Comparison of ENCODE assay signal across 10 mouse cellular contexts in the genomic region with DNA sequence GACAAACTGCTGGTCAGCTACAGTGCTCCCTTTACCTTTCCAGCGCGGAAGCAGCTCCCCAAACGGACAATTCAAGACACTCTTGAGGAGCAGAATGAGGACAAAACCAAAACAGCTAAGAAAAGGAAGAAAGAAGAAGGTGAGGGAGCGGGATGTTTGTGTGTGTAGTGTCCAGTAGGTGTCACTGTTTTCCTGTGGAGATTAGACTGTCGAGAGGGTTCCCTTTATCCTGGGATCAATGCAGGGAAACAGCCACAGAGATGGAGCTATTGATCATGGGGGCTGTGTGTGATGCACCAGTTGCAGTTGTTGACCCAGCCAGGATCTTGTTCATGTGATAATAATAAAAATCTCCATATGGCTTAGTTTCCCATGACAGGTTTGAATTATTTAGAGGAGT. TPM values are rescaled to one million over a fixed set of nuclear protein-coding genes. Genes with fewer than 3 reads are reported as not detected.
DNase-seq lines count a peak whose midpoint lies in the region; ATAC-seq and TF ChIP-seq lines count a peak whose summit lies in the region.
"Had no signal": no experiment of that assay in that cellular context is flagged by ENCODE, and none has a peak within 500 bp of the region (broad histone marks: within the 10 kb centered on the region; RNA-seq: fewer than 3 reads in every experiment).

No protein-coding gene starts in this region.

- H3K27ac ChIP-seq in left cerebral cortex, adult 2 months = no peak overlapping the region
- no peak overlapping the region for H3K27ac ChIP-seq in embryonic facial prominence, embryonic 14.5 days (replicated peaks; ENCODE audit: low read depth, low read length)
- H3K27ac ChIP-seq in liver, embryonic 11.5 days (ENCODE audit: low read depth, low read length) = no peak overlapping the region
- H3K27ac ChIP-seq: embryonic facial prominence, embryonic 13.5 days; limb, embryonic 15.5 days had no signal

- no peak overlapping the region for H3K4me2 ChIP-seq in embryonic facial prominence, embryonic 14.5 days (ENCODE audit: low read depth, low read length)
- H3K4me2 ChIP-seq in liver, embryonic 11.5 days = no peak overlapping the region
- H3K4me2 ChIP-seq: embryonic facial prominence, embryonic 13.5 days; limb, embryonic 15.5 days had no signal

- DNase-seq in left cerebral cortex, adult 2 months (ENCODE audit: extremely low spot score in 1 of 2, low spot score in 2 of 2) = no peak
- DNase-seq in left cerebral cortex, postnatal 4 days = no peak
- no peak for DNase-seq in G1E (ENCODE audit: low spot score)
- DNase-seq in embryonic facial prominence, embryonic 14.5 days (ENCODE audit: low spot score) = peak; percentile 26
- no peak for DNase-seq in liver, embryonic 11.5 days (ENCODE audit: low spot score)
- DNase-seq in retina, postnatal 1 day = peak; percentile 61
- DNase-seq in ovary, adult 18-20 months (ENCODE audit: low spot score) = no peak
- no peak for DNase-seq in adrenal gland, postnatal 25 days

- TF ChIP-seq CTCF in left cerebral cortex, adult 2 months (IDR thresholded peaks at IDR 0.05) = peak; percentile 73
- TF ChIP-seq CTCF in G1E (IDR thresholded peaks at IDR 0.05; ENCODE audit: low read depth, low read length) = peak; percentile 24; the same call in 1 of the 2 replicates

- ATAC-seq in G1E (ENCODE audit: extremely low read depth, insufficient number of reproducible peaks, low FRiP score, poor library complexity, severe bottlenecking) = no peak
- ATAC-seq in embryonic facial prominence, embryonic 14.5 days (ENCODE audit: low read depth) = no peak
- ATAC-seq in liver, embryonic 11.5 days (replicated peaks; ENCODE audit: low FRiP score) = peak; percentile 57

- no peaks in the 10 kb centered on the region for H3K27me3 ChIP-seq in G1E (ENCODE audit: insufficient read depth, low read length)
- no peaks in the 10 kb centered on the region for H3K27me3 ChIP-seq in embryonic facial prominence, embryonic 14.5 days (replicated peaks; ENCODE audit: control insufficient read depth, insufficient read depth, low read length)
- no peaks in the 10 kb centered on the region for H3K27me3 ChIP-seq in liver, embryonic 11.5 days (replicated peaks; ENCODE audit: control insufficient read depth, insufficient read depth, low read length)
- H3K27me3 ChIP-seq: embryonic facial prominence, embryonic 13.5 days; limb, embryonic 15.5 days had no signal

- peaks cover 99% of the 10 kb centered on the region for H3K36me3 ChIP-seq in G1E (replicated peaks)
- H3K36me3 ChIP-seq in embryonic facial prominence, embryonic 14.5 days (ENCODE audit: control insufficient read depth, insufficient read depth, low read length) = peaks cover 81% of the 10 kb centered on the region
- peaks cover 55% of the 10 kb centered on the region for H3K36me3 ChIP-seq in liver, embryonic 11.5 days (ENCODE audit: control insufficient read depth, insufficient read depth, low read length)

- H3K4me3 ChIP-seq in left cerebral cortex, adult 2 months = no peak overlapping the region
- no peak overlapping the region for H3K4me3 ChIP-seq in G1E (ENCODE audit: low read depth, low read length)
- no peak overlapping the region for H3K4me3 ChIP-seq in embryonic facial prominence, embryonic 14.5 days (ENCODE audit: low read depth, low read length)
- H3K4me3 ChIP-seq in liver, embryonic 11.5 days (ENCODE audit: low read depth, low read length) = no peak overlapping the region
- H3K4me3 ChIP-seq: embryonic facial prominence, embryonic 13.5 days; limb, embryonic 15.5 days had no signal

- 49% methylated on average over 5 of the region's 5 CpGs for WGBS in embryonic facial prominence, embryonic 14.5 days
- WGBS in liver, embryonic 11.5 days = 61% methylated on average over 5 of the region's 5 CpGs

- no peak overlapping the region for H3K9ac ChIP-seq in embryonic facial prominence, embryonic 14.5 days (ENCODE audit: low read depth, low read length)
- H3K9ac ChIP-seq in liver, embryonic 11.5 days (ENCODE audit: low read depth, low read length) = no peak overlapping the region
- H3K9ac ChIP-seq: embryonic facial prominence, embryonic 13.5 days; limb, embryonic 15.5 days had no signal

- H3K4me1 ChIP-seq in G1E (ENCODE audit: insufficient read depth, low read depth, low read length) = peaks cover 19% of the 10 kb centered on the region
- H3K4me1 ChIP-seq in embryonic facial prominence, embryonic 14.5 days (ENCODE audit: control insufficient read depth, insufficient read depth, low read length) = no peaks in the 10 kb centered on the region
- no peaks in the 10 kb centered on the region for H3K4me1 ChIP-seq in liver, embryonic 11.5 days (replicated peaks; ENCODE audit: control insufficient read depth, insufficient read depth, low read length)
- H3K4me1 ChIP-seq: embryonic facial prominence, embryonic 13.5 days; limb, embryonic 15.5 days had no signal

- intact Hi-C loops in left cerebral cortex, adult 2 months (cut with DNase I) = loop anchor here (1.0 to 5.0 kb wide), 3 partner anchors 64 to 1029 kb away; no protein-coding TSS in a partner anchor
- intact Hi-C loops in left cerebral cortex, postnatal 4 days (cut with DNase I) = no loop called here

- H3K9me3 ChIP-seq in G1E (replicated peaks) = no peaks in the 10 kb centered on the region
- no peaks in the 10 kb centered on the region for H3K9me3 ChIP-seq in embryonic facial prominence, embryonic 14.5 days (ENCODE audit: control insufficient read depth, low read length)
- no peaks in the 10 kb centered on the region for H3K9me3 ChIP-seq in liver, embryonic 11.5 days (ENCODE audit: control insufficient read depth, low read length)
- H3K9me3 ChIP-seq: embryonic facial prominence, embryonic 13.5 days; limb, embryonic 15.5 days had no signal

RNA-seq across cellular contexts. Expression of gene Zswim9, which starts 10.1 kb away (rescaled TPM):
- 10 to 100 TPM; 15.7 to 16.5 TPM for total RNA-seq in left cerebral cortex, adult 2 months (2021)
- total RNA-seq in left cerebral cortex, postnatal 4 days (2021) = 10 to 100 TPM; 18.6 to 18.7 TPM
- total RNA-seq in G1E (2014; fragmentation: Nextera tagmentation) (9.8 and 15.7 TPM in 2 replicates), G1E (2017) (8.7 and 9.7 TPM in 2 replicates)
- 1.8 and 2.4 TPM in 2 replicates for polyA plus RNA-seq in G1E (2012)
- 3.8 and 4.2 TPM in 2 replicates for polyA plus RNA-seq in embryonic facial prominence, embryonic 14.5 days (2014; fragmentation: Nextera tagmentation; extraction: Ambion mirVana)
- polyA plus RNA-seq in liver, embryonic 11.5 days (2014; fragmentation: Nextera tagmentation; extraction: Ambion mirVana) = 2.9 and 4.0 TPM in 2 replicates
- total RNA-seq in adrenal gland, postnatal 25 days (2021) = 13.2 and 14.5 TPM in 2 replicates

RNA-seq across cellular contexts. Expression of gene Lig1, which starts 11.5 kb away (rescaled TPM):
- total RNA-seq in left cerebral cortex, adult 2 months (2021) = 1 to 10 TPM; 7.7 to 9.9 TPM
- total RNA-seq in left cerebral cortex, postnatal 4 days (2021) = 10 to 100 TPM; 21.1 to 24.0 TPM
- 143 and 159 TPM in 2 replicates for total RNA-seq in G1E (2014; fragmentation: Nextera tagmentation)
- total RNA-seq in G1E (2017) = 49.3 and 66.8 TPM in 2 replicates
- polyA plus RNA-seq in G1E (2012) = 72.8 and 89.3 TPM in 2 replicates
- 80.5 and 86.9 TPM in 2 replicates for polyA plus RNA-seq in embryonic facial prominence, embryonic 14.5 days (2014; fragmentation: Nextera tagmentation; extraction: Ambion mirVana)
- 171 and 177 TPM in 2 replicates for polyA plus RNA-seq in liver, embryonic 11.5 days (2014; fragmentation: Nextera tagmentation; extraction: Ambion mirVana)
- total RNA-seq in adrenal gland, postnatal 25 days (2021) = 17.7 and 20.2 TPM in 2 replicates

RNA-seq across cellular contexts. Expression of gene Pla2g4c, which starts 35.8 kb away (rescaled TPM):
- total RNA-seq in left cerebral cortex, adult 2 months (2021) = under 1 TPM in 1 of 2 experiments, not detected in 1; 0.79 TPM
- total RNA-seq in left cerebral cortex, postnatal 4 days (2021) = 1 to 10 TPM in 1 of 2 experiments, under 1 TPM in 1; 0.95 to 1.3 TPM
- total RNA-seq in G1E (2014; fragmentation: Nextera tagmentation) (0.23 and 1.0 TPM in 2 replicates), G1E (2017) (0.64 and 0.93 TPM in 2 replicates)
- 0.03 TPM in 1 of 2 replicates, not detected in the other for polyA plus RNA-seq in G1E (2012)
- 0.97 and 1.1 TPM in 2 replicates for polyA plus RNA-seq in embryonic facial prominence, embryonic 14.5 days (2014; fragmentation: Nextera tagmentation; extraction: Ambion mirVana)
- 1.3 and 2.1 TPM in 2 replicates for polyA plus RNA-seq in liver, embryonic 11.5 days (2014; fragmentation: Nextera tagmentation; extraction: Ambion mirVana)
- total RNA-seq in adrenal gland, postnatal 25 days (2021) = 0.12 and 0.43 TPM in 2 replicates

Comparison
In these comparisons a context has a peak if more than half of its experiments do, and no peak if none do; other contexts are left out.
1. DNase-seq: peak in embryonic facial prominence, embryonic 14.5 days (single experiment) and retina, postnatal 1 day (single experiment); none in left cerebral cortex, adult 2 months (0 of 2), left cerebral cortex, postnatal 4 days (single experiment), G1E (single experiment), liver, embryonic 11.5 days (single experiment), ovary, adult 18-20 months (single experiment) and adrenal gland, postnatal 25 days (single experiment).